Mouse (Mus musculus) gastrocnemius, postnatal 14 days (tissue): ENCODE data around the gene Zbtb11. TPM values are rescaled to one million over a fixed set of nuclear protein-coding genes. Genes with fewer than 3 reads are reported as not detected.
"Not testable (repeated sequence)": the region's sequence is repeated elsewhere in the genome, so short reads cannot be mapped to it uniquely, and the experiment has no call there.

Experiments
- DNase-seq: peaks from one replicate; pipeline ENCODE4 v3.0.0; 2021; ENCODE audit warnings: mixed read lengths
- intact Hi-C: fragments of 180-260 bp; cut with DNase I; formaldehyde crosslinking; loops from one replicate; pipeline ENCODE4 v1.15.1; 2025; ENCODE audit warnings: low total_unique reads
- total RNA-seq, 2 experiments: library from RNA; stranded (reverse); gene quantifications; 2 replicates each; pipeline ENCODE4 v1.2.3; 2021

Zbtb11 gene
- total RNA-seq, 2 experiments from 2014 or later = 6.2 to 7.2 TPM

DNA sequence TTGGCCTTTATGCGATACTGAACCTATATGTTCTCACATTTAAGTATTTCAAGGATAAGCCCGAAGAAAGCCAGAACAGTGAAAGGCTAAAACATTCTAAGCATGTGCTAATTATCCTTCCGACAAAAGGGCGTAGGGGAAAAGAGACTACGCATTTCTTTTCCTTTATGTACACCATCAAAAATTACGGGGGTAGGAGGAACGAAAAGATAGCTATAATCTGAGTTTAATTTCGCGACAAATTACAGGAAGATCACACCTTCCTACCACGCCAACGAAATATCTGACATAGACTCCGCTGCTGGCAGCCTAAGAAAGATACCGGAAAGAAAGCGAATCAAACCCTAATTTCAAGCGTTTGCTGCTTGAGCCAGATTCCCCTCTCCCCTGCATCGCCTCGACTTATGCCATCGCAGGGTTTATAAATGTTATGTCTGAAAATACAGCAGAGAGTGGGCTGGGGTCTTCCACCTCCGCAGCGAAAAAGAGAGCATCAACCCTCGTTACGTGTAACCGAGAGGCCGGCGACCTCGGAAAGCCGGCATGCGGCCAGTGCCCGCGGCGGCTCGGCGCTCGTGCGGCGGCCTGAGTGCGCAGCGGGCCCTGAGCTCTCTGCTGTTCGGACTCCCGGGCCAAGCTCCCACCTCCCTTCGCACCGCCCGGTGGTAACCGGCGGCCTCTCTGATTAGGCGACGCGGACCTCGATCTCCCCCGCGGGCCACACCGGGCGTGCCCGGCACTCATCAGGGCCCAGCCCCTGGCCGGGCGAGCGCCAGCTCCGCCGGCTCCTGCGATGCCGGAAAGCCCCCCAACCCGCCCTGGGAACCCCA lies 55.3 kb downstream of the Zbtb11 start:
- peak; percentile 67 for DNase-seq
- intact Hi-C loops = no loop called here

DNA sequence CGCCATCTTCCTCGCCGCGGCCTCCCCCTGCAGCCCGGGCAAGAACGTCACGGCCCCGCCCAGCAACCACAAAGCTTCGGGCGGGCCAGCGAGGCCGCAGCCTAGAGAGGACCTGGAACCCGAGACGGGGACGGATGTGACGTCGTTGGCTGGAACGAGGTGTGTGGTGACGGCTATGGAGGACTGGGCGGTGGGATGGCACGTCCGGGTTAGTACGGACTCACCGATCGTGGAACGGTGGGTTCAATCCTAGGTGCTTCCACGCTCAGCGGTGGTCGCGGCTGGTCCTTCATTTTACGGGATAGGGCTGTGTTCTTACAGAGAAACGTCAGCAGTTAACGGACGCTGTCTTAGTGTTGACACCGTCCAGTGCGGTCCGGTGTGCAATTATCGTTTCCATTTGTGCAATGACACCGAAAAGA lies 56.0 kb downstream of the Zbtb11 start, which contains the start of gene Pcnp:
Gene Pcnp, minus strand, starts transcription at position 79 of the 422 bp plus-strand sequence.
- intact Hi-C loops = no loop called here
- DNase-seq = peak; percentile 99

DNA sequence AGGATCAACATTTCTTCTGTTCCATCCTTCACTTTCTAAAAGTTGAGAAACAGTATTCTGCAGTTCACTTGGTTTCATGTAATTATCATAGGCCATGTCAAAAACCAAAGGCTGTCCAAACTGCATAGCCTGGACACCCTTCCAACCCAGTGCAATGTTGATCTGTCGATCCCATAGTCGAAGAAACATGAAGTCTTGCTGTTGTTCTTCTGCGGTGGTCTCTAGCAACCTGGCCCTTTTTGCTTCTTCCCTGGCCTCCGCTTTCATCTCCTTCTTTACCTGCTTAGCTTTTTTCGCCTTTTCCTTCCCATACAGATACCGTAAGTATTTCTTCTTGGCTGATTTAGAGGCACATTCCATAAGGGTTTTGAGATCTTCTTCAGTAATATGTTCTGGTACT lies 60.9 kb downstream of the Zbtb11 start:
- intact Hi-C loops = no loop called here
- DNase-seq = no peak

DNA sequence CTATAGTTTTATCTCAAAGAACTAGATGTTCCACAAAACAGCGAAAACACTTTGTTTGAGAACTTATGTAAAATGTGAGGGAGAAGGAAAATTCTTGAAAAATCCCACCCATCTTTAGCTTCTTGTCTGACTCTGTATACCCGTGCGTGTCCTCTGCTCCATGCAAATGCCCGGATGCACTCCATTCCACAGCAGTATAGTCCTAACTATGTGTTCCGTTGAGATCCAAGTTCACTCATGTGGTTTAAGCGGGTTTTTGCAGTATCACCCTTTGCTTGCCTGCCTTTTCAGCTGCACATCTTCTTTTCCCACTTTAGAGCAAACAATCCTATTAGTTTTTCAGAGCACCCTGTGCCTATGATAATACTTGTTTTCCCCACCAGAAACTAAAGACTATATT lies 62.8 kb downstream of the Zbtb11 start:
- intact Hi-C loops = no loop called here
- no peak for DNase-seq

DNA sequence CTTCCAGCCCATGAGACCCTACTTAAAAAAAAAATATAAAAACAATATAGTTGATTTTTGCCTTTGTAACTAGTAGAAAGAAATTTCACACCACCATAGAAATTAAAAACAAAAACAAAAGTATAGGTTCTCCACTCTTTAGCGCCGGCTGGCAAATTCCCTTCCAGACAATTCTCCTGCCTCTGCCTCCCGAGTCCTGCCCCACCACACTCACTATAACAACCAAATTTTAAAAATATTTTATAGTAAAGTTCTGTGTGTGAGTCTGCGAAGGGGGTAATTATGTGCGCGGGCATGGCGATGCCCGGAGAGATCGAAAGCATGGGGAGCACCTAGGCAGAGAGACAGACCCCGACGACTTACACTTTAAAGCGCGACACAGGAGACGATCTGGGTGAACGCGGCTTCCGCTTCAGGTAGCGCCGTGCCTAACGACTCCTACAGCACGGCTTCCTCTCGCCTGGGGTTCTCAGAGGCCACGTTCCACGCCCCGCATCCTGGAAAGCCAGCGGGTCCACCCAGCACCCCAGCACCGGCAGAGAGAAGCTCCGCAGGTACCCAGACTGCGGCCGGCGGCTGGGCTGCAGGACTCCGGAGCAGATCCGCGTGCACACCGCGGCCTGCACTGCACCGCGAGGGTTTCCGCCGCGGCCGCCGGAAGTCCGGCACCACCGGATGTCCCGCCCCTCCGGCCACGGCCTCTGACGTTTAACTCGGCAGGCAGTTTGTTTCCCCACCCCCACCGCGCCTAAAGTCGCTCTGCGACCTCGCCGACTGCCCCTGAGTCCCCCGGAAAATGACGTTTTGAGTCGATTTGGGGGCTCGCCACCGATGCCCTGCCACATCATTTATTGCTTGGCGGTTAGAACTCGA lies 63.7 kb downstream of the Zbtb11 start, which contains the start of gene Trmt10c:
Gene Trmt10c, minus strand, starts transcription at position 682 of the 873 bp plus-strand sequence.
- intact Hi-C loops = no loop called here
- DNase-seq = peak; percentile 94

DNA sequence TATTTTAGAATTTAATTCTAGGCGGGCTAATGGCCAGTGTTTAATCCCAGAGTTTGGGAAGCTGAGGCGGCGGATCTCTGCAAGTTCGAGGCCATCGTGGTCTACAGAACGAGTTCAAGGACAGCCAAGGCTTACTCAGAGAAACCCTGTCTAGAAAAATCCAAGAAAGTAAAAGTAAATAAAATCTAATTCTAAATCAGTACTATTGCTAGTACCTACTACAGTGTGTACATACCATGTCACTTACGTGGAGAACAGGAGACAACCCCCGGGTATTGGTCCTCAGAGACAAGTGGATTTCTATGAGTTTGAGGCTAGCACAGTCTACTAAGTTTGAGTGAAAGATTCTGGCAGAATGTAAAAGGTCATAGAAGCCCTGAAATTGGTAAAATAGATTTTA lies 64.4 kb downstream of the Zbtb11 start:
- no peak for DNase-seq
- intact Hi-C loops = no loop called here

DNA sequence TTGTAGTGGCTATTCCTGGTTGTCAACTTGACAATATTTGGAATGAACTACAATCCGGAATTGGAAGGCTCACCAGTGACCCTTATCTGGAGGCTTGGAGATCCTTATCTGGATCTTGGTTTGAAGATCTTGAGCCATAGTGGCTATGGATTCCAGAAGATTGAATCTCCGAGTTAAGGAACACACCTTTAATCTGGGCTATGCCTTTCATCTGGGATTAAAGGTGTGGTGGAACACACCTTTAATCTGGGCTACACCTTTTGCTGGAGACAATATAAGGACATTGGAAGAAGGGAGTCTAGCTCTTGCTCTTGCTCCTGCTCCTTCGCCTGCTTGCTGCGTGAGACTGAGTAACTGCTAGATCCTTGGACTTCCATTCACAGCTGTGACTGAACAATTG lies 74.4 kb downstream of the Zbtb11 start, which contains the start of gene Senp7:
Gene Senp7, plus strand, starts transcription at position 301 of the 400 bp plus-strand sequence.
- intact Hi-C loops = not testable (repeated sequence)

DNA sequence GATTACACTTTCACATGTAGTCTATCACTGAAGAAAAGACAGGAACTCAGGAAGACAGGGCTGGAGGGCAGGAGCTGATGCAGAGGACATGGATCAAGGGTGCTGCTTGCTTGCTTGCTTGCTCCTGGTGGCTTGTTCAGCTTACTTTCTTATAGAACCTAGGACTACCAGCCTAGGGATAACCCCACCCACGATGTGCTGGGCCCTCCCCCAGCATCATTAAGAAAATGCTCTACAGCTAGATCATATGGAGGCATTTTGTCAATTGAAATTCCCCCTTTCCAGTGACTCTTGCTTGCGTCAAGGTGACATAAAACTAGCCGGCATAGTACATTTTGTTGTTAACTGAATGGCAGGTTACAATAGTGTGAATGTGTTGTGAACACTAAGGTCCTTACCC lies 82.2 kb downstream of the Zbtb11 start:
- no peak for DNase-seq
- intact Hi-C loops = no loop called here

More for the DNA sequence above, 74.4 kb downstream of the Zbtb11 start, which contains the start of gene Senp7:
- DNase-seq = not testable (repeated sequence)

DNA sequence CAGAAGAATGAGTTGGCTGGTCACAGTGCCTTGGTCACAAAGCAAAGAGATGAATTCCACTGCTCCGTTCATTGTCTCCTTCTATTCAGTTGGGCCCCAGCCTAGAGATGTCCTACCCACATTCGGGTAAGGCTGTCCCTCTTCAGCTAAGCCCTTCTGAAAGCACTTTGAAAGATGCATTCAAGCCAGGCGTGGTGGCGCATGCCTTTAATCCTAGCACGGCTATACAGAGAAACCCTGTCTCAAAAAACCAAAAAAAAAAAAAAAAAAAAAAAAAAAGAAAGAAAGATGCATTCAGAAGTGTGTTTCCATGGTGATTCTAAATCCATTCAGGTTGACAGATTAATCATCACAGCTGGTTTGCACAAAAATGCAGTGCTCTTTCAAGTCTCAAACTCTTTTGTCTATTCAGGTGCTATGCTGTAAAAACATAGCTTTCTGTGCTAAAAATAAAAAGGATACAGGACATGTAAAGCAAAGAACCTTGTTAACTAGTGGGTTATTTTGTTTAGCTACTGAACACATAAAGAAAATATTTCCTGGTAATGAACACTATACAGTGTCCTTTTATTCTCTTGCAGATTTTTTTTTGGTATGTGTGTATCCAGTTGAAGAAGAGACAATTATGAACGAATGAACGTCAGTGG lies 83.4 kb downstream of the Zbtb11 start:
- DNase-seq = no peak
- intact Hi-C loops = no loop called here

DNA sequence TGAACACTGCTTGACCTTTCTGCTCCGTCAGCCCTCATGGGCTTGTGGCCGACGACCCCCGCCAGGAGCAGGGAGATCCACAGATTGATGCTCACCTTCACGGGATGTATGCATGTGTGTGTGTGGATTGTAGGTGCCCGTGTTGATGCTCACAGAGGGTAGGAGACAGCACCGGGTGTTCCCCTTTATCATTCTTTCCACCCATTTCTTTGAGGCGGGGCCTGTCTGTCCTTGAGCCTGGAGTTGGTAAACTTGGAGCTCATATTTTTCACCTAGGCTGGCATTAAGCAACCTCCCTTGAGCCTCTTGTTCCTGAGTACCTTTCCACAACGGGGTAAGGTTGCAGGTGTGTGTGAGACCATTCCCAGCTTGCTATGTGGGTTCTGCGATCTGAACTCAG lies 84.5 kb downstream of the Zbtb11 start:
- intact Hi-C loops = no loop called here
- DNase-seq = no peak

Other genes with a start within 250 kb of the Zbtb11 start
- gene Nfkbiz, start 135.0 kb upstream of the Zbtb11 start, total RNA-seq = 1 to 10 TPM; 1.5 to 1.6 TPM
- gene Nxpe3, start 78.6 kb upstream of the Zbtb11 start, total RNA-seq = under 1 TPM; 0.31 to 0.33 TPM
- 1 to 10 TPM; 4.0 to 4.3 TPM for gene Cep97, start 39.0 kb upstream of the Zbtb11 start, total RNA-seq
- gene Rpl24, start 7.6 kb upstream of the Zbtb11 start, total RNA-seq = 100 to 1,000 TPM; 648 to 762 TPM
- 10 to 100 TPM; 41.6 to 42.7 TPM for gene Pcnp, start 55.9 kb downstream of the Zbtb11 start, total RNA-seq
- 1 to 10 TPM; 8.8 to 9.4 TPM for gene Trmt10c, start 63.9 kb downstream of the Zbtb11 start, total RNA-seq
- gene Senp7, start 74.5 kb downstream of the Zbtb11 start, total RNA-seq = 10 to 100 TPM; 13.5 to 13.7 TPM
- gene Impg2, start 230.4 kb downstream of the Zbtb11 start, total RNA-seq = under 1 TPM; 0.09 to 0.14 TPM